Mouse (Mus musculus) urinary bladder, postnatal 14 days (tissue): ENCODE measurements around the gene Agpat4.

Experiments
- DNase-seq: peaks from one replicate; pipeline ENCODE4 v3.0.0; 2021; ENCODE audit warnings: low spot score

Gene Agpat4

GRCm38 (mm10) chr17:12118561-12118925 lies at the start of gene Agpat4:
TSS of gene Agpat4 (plus strand) at chr17:12118704.
- peak; percentile 20 for DNase-seq

- no peak for DNase-seq
Observed at GRCm38 (mm10) chr17:12076816-12077215, 41.7 kb upstream of the Agpat4 start.

- peak; percentile 62 for DNase-seq
Observed at GRCm38 (mm10) chr17:12080656-12081495, 37.6 kb upstream of the Agpat4 start.

DNA sequence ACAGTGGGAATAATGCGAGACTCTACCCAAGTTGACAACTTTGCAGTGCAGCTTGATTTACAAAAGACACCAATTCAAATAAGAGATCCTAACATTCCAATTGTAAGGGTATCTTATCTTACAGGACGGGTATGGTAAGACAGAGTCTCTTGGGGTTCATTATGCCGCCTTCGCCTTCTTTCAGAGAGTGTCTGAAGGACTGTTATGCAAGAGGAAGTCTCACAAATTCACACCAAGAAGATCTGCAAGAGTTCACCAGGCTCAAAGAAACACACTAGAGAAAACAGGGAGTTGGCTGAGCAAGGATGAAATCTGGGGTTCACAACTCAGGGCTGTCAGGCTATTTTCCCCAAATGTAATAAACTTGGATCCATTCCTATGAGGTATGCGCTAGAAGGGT lies 36.3 kb upstream of the Agpat4 start:
- no peak for DNase-seq

DNA sequence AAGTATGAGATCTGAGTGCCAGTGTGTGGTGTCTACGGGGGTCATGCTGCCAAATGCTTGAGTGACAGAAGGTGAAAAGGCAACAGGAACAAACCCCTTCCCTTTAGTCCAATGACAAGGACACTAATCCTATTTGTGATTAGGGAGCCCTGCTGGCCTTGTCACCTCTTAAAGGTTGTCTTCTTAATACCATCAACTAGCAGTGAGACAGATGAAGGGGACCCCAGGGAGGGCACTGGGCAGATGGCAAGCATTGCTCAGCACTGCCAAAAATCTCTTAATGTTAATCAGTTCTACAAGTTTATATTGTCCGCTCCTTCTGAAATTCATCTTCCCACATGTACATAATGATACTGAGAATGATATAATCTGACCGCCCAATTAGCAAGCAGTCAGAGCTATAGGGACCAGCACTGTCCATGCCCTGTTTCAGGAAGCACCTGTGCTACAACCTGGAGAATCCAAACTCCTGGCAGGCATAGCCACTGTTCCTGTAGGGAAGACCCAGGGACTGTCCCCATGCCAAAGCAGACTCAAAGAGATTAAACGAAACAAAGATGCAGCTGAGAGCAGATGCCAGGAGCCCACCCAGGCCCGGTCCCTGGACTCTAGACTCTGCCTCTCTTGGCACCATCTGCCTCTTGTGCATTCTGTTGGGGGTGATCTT lies 28.1 kb upstream of the Agpat4 start:
- DNase-seq: no peak

- DNase-seq: no peak
Observed at GRCm38 (mm10) chr17:12092901-12093564, 25.5 kb upstream of the Agpat4 start.

GRCm38 (mm10) chr17:12094016-12094415 lies 24.5 kb upstream of the Agpat4 start:
- no peak for DNase-seq

DNA sequence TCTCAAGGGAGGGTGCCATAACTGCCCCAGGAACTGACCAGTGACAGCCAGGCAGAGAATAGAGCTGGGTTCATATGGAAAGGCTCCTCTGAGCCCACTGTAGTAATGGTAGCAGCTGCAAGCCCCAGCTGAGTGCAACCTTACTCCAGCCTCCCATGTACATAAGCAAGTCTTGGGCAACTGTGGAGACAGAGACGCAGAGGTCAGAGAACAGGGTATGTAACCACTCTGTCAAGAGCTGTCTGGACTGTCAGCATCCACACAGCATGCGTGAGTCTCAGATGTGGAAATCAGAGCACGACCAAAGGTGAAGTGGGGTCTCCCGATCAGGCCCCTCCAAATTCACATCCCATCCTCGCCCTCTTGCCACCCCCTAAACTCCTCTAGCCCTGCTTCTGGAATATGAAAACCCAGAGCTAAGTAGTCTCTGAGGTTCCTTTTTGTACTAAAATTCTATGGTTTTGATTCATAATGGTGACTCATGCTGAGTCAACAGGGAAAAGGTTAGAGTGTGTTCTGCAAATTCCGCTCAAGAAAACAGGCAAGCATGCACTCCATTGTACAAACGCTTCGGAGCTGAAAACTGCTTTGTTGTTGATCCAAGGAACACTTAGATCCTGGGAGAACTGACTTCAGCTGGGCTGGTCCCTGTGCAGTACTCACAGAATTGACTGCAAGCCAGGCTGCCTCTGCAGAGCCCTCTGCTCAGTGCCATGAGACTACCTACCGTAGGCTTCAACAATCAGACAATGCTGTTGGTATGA lies 23.5 kb upstream of the Agpat4 start:
- peak; percentile 47 for DNase-seq

GRCm38 (mm10) chr17:12099415-12099814 lies 19.1 kb upstream of the Agpat4 start:
- DNase-seq: no peak

DNA sequence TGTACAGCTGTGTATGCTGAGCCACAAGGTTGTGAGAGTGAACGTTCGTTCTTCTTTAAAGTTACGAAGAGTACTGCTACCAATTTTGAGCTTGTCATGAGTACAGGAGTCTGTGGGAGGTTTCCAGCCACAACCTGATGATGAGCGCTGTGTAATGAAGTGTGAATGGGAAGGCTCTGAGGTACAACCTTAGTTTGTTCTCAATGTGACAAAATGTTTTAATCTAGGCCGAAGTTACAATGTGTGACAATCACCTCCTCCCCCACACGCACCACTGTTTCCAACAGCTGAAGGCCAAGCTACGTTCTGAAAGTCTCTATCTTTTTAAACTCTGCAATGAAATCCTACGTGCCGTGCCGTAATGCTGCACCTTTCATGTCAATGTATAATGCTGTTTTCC lies 16.2 kb upstream of the Agpat4 start:
- no peak for DNase-seq

- no peak for DNase-seq
Observed at GRCm38 (mm10) chr17:12103781-12104180, 14.7 kb upstream of the Agpat4 start.

DNA sequence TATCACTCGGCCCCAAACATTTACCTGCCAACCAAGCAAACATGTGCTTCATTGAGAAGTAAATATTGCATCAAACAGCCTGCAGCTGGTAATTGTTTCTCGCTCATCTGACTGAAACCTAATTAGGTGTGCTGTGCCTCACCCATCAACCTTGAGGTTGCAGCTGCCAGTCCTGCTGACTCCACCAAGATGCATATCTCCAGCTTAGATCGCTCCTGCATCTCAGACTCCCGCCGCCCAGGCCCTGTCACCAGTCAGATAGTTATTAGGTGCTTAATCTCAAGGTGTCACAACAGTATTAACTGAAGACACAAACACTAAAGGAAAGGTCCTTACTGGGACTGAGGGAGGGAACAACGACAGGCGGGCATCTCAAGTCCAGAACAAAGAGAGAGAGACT lies 14.3 kb upstream of the Agpat4 start:
- no peak for DNase-seq

- DNase-seq: no peak
Observed at GRCm38 (mm10) chr17:12104690-12105089, 13.8 kb upstream of the Agpat4 start.

- DNase-seq: no peak
Observed at GRCm38 (mm10) chr17:12106255-12106654, 12.2 kb upstream of the Agpat4 start.

DNA sequence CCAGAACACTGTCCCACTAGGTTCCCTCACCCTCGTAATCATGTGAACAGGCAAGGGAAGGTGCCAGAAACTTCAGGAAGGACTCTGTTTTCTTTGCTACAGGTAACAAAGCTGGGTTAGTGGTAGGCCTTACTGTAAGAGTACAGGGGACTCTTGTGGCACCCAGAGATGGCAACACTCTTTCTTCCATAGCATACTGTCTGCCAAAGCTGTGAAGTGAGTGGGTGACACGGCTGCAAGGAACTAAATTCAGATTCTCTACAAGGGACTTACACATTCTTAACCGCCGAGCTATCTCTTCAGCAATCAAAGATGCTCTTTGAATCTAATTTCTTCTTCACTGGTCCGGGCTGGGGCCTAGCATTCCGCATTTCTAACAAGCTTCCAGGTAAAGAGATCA lies 4.9 kb upstream of the Agpat4 start:
- no peak for DNase-seq

DNA sequence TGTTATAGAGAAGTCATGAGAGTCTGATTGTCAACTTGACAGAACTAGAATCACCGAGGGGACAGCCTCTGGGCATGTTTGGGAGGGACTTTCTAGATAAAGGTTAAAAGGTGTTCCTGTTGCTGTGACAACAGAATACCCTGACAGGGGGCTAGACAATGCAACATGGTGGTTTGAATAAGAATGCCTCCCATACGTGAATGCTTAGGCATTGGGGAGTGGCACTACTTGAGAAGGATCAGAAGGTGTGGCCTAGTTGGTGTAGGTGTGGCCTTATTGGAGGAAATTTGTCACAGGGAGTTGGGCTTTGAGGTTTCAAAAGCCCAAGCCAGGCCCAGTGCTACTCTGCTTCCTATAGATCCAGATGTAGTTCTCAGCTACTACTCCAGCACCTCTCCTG lies 3.4 kb upstream of the Agpat4 start:
- DNase-seq: no peak

GRCm38 (mm10) chr17:12118131-12118530 lies 373 bp upstream of the Agpat4 start:
- no peak for DNase-seq

DNA sequence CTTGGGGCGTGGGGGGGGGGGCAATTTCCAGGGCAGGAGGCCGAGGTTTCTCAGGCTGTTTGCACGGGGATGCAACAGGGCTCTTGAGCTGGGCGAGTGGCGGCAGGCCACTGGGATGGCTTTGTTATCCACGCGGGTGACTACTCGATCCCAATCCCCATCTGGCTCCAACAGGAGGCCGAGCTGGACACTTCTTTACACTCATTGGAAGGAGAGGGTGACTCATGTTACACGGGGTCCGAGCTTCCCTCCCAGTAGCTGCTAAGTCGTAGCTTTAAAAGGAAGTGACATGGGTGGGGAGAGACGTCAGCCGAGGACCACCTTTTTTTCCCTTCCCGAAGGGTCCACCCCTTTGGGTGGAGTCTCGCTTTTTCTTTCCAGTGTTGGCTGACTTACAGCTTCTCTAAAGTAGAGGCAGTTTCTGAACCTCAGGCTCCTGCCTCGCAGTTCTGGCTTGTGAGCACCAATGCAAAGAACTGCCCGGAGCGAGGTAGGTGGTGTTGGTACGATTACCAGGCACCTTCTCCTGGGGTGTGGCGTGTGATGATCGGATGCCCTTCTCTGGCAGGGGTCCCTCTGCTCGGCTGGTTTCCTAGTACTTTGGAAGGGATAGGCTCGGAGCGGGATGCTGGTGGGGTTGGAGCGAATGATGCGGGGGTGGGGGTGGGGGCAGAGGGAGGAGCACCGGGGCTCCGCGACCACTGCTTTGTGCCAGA lies 580 bp downstream of the Agpat4 start:
- DNase-seq: peak; percentile 73

DNA sequence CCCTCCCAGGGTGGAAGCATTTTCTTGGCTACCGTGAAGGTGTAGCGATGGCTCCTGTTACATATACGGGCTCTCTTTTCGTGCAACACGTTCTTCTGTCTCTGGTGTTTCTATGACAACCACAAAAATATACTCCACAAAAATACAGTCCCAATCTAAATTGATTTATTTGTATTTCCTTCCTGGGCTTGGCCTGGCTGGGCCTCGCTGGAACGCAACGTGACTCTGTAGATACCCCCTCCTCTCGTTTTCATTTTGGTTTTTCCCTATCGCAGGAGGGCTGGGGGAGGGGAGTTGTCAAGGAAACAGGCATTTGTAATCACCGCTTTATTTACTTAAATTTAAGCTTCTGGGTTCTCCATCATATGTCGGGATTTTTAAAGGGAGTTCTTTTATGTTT lies 1.2 kb downstream of the Agpat4 start:
- DNase-seq: peak; percentile 17

- DNase-seq: no peak
Observed at GRCm38 (mm10) chr17:12120268-12120667, 1.8 kb downstream of the Agpat4 start.

- DNase-seq: no peak
Observed at GRCm38 (mm10) chr17:12121226-12121794, 2.8 kb downstream of the Agpat4 start.
